ENCODE assay signal across 8 mouse cellular contexts in genomic region chr17:33930280-33931158, GRCm38 (mm10). TPM values are rescaled to one million over a fixed set of nuclear protein-coding genes. Genes with fewer than 3 reads are reported as not detected.
A peak's percentile ranks its signal among the peaks of the same experiment; 100 is the strongest.
DNase-seq lines count a peak whose midpoint lies in the region; ATAC-seq lines count a peak whose summit lies in the region.

No protein-coding gene starts in this region.

- peak overlapping the region; percentile 88 for H3K4me3 ChIP-seq in embryonic facial prominence, embryonic 12.5 days
- peak overlapping the region; percentile 82 for H3K4me3 ChIP-seq in lung, embryonic 16.5 days (ENCODE audit: low read length)

- no peak for ATAC-seq in embryonic facial prominence, embryonic 12.5 days (ENCODE audit: insufficient number of reproducible peaks, insufficient read depth, low FRiP score, low TSS enrichment)
- ATAC-seq in lung, embryonic 16.5 days (ENCODE audit: low read depth), result peak; percentile 16

- peak overlapping the region; percentile 99 for H3K4me2 ChIP-seq in embryonic facial prominence, embryonic 12.5 days (replicated peaks)
- peak overlapping the region; percentile 94 for H3K4me2 ChIP-seq in lung, embryonic 16.5 days (ENCODE audit: low read depth, low read length)

- H3K9me3 ChIP-seq in embryonic facial prominence, embryonic 12.5 days, result no peaks in the 10 kb centered on the region
- H3K9me3 ChIP-seq in lung, embryonic 16.5 days (ENCODE audit: control insufficient read depth, low read length), result no peaks in the 10 kb centered on the region

- DNase-seq in CD4-positive, CD25-positive, alpha-beta regulatory T cell, adult 2 months (ENCODE audit: low read depth, low spot score), result peak; percentile 76
- DNase-seq in ZHBTc4 (ENCODE audit: low read depth, low spot score), result peak; percentile 83
- DNase-seq in heart, postnatal 10 days, result peak; percentile 52 to 61
- DNase-seq in kidney, postnatal 36 days, result peak; percentile 81 to 84
- DNase-seq in ovary, postnatal 14 days (ENCODE audit: low spot score), result peak; percentile 46
- DNase-seq in gastrocnemius, postnatal 25 days, result no peak

- peaks cover 14% of the 10 kb centered on the region for H3K4me1 ChIP-seq in embryonic facial prominence, embryonic 12.5 days
- H3K4me1 ChIP-seq in lung, embryonic 16.5 days (replicated peaks; ENCODE audit: control insufficient read depth, insufficient read depth, low read length), result peaks cover 22% of the 10 kb centered on the region

- intact Hi-C loops in heart, postnatal 10 days (cut with DNase I), result no loop called here

- H3K9ac ChIP-seq in embryonic facial prominence, embryonic 12.5 days, result peak overlapping the region; percentile 89
- H3K9ac ChIP-seq in lung, embryonic 16.5 days (ENCODE audit: low read length), result peak overlapping the region; percentile 91

- WGBS in embryonic facial prominence, embryonic 12.5 days, result under 1% methylated on average over 43 of the region's 45 CpGs
- WGBS in lung, embryonic 16.5 days, result under 1% methylated on average over 38 of the region's 45 CpGs

- no peaks in the 10 kb centered on the region for H3K27me3 ChIP-seq in embryonic facial prominence, embryonic 12.5 days
- H3K27me3 ChIP-seq in lung, embryonic 16.5 days (ENCODE audit: control insufficient read depth, insufficient read depth, low read depth, low read length), result no peaks in the 10 kb centered on the region

- H3K27ac ChIP-seq in embryonic facial prominence, embryonic 12.5 days, result peak overlapping the region; percentile 95
- peak overlapping the region; percentile 99 for H3K27ac ChIP-seq in lung, embryonic 16.5 days (ENCODE audit: low read length)

- H3K36me3 ChIP-seq in embryonic facial prominence, embryonic 12.5 days, result peaks cover 36% of the 10 kb centered on the region
- peaks cover 10% of the 10 kb centered on the region for H3K36me3 ChIP-seq in lung, embryonic 16.5 days (ENCODE audit: control insufficient read depth, insufficient read depth, low read length)

RNA-seq across cellular contexts. Expression of gene Rgl2, which starts 1.2 kb away (rescaled TPM):
- 60.9 and 64.8 TPM in 2 replicates for polyA plus RNA-seq in embryonic facial prominence, embryonic 12.5 days (2016; fragmentation: Nextera tagmentation; extraction: Ambion mirVana)
- 10 to 100 TPM; 54.8 to 57.9 TPM for total RNA-seq in heart, postnatal 10 days (2021)
- polyA plus RNA-seq in lung, embryonic 16.5 days (2015; fragmentation: Nextera tagmentation; extraction: Ambion mirVana), result 49.5 and 51.7 TPM in 2 replicates
- 10 to 100 TPM; 27.3 to 28.5 TPM for total RNA-seq in gastrocnemius, postnatal 25 days (2021)

RNA-seq across cellular contexts. Expression of gene Pfdn6, which starts 9.6 kb away (rescaled TPM):
- 184 and 192 TPM in 2 replicates for polyA plus RNA-seq in embryonic facial prominence, embryonic 12.5 days (2016; fragmentation: Nextera tagmentation; extraction: Ambion mirVana)
- total RNA-seq in heart, postnatal 10 days (2021), result 10 to 100 TPM; 70.8 to 78.9 TPM
- polyA plus RNA-seq in lung, embryonic 16.5 days (2015; fragmentation: Nextera tagmentation; extraction: Ambion mirVana), result 143 and 151 TPM in 2 replicates
- 10 to 100 TPM; 52.3 to 55.8 TPM for total RNA-seq in gastrocnemius, postnatal 25 days (2021)

RNA-seq across cellular contexts. Expression of gene Wdr46, which starts 9.9 kb away (rescaled TPM):
- polyA plus RNA-seq in embryonic facial prominence, embryonic 12.5 days (2016; fragmentation: Nextera tagmentation; extraction: Ambion mirVana), result 44.9 and 49.6 TPM in 2 replicates
- 10 to 100 TPM; 12.4 to 12.6 TPM for total RNA-seq in heart, postnatal 10 days (2021)
- polyA plus RNA-seq in lung, embryonic 16.5 days (2015; fragmentation: Nextera tagmentation; extraction: Ambion mirVana), result 20.2 and 20.6 TPM in 2 replicates
- 10 to 100 TPM in 1 of 2 experiments, 1 to 10 TPM in 1; 9.7 to 11.6 TPM for total RNA-seq in gastrocnemius, postnatal 25 days (2021)

RNA-seq across cellular contexts. Expression of gene Zbtb22, which starts 14.8 kb away (rescaled TPM):
- polyA plus RNA-seq in embryonic facial prominence, embryonic 12.5 days (2016; fragmentation: Nextera tagmentation; extraction: Ambion mirVana), result 21.6 and 21.9 TPM in 2 replicates
- total RNA-seq in heart, postnatal 10 days (2021), result 10 to 100 TPM; 29.4 to 33.0 TPM
- 17.8 and 18.7 TPM in 2 replicates for polyA plus RNA-seq in lung, embryonic 16.5 days (2015; fragmentation: Nextera tagmentation; extraction: Ambion mirVana)
- total RNA-seq in gastrocnemius, postnatal 25 days (2021), result 10 to 100 TPM; 11.1 to 11.3 TPM

RNA-seq across cellular contexts. Expression of gene Tapbp, which starts 14.8 kb away (rescaled TPM):
- 20.0 and 25.0 TPM in 2 replicates for polyA plus RNA-seq in embryonic facial prominence, embryonic 12.5 days (2016; fragmentation: Nextera tagmentation; extraction: Ambion mirVana)
- total RNA-seq in heart, postnatal 10 days (2021), result 10 to 100 TPM; 85.4 to 98.6 TPM
- polyA plus RNA-seq in lung, embryonic 16.5 days (2015; fragmentation: Nextera tagmentation; extraction: Ambion mirVana), result 57.7 and 70.8 TPM in 2 replicates
- 10 to 100 TPM; 31.2 to 41.2 TPM for total RNA-seq in gastrocnemius, postnatal 25 days (2021)
